Mouse (Mus musculus) forebrain, embryonic 16.5 days (tissue): ENCODE data around the gene Supt3. TPM values are rescaled to one million over a fixed set of nuclear protein-coding genes. Genes with fewer than 3 reads are reported as not detected.

Experiments used
- ATAC-seq: fragments of 200-750 bp; cut with Nextera tagmentation; 2 replicates; pipeline ENCODE4 v1.8.0; 2017; ENCODE audit warnings: mild to moderate bottlenecking, moderate library complexity
- H3K27ac ChIP-seq: fragments of 300-500 bp; sonication (generic); 2 replicates; pipeline ENCODE4 v1.5.1; 2014; ENCODE audit warnings: low read length, control low read depth
- H3K27me3 ChIP-seq: fragments of 300-500 bp; sonication (generic); replicated peaks from 2 replicates; pipeline ENCODE4 v1.6.1; 2014; ENCODE audit warnings: low read length; ENCODE audit not compliant: control insufficient read depth, insufficient read depth
- H3K36me3 ChIP-seq: fragments of 300-500 bp; sonication (generic); 2 replicates; pipeline ENCODE4 v1.6.1; 2014; ENCODE audit not compliant: control insufficient read depth, insufficient read depth
- H3K4me1 ChIP-seq: fragments of 300-500 bp; sonication (generic); replicated peaks from 2 replicates; pipeline ENCODE4 v1.6.1; 2014; ENCODE audit warnings: low read length; ENCODE audit not compliant: control insufficient read depth, insufficient read depth
- H3K4me2 ChIP-seq: fragments of 300-500 bp; sonication (generic); 2 replicates; pipeline ENCODE4 v1.6.1; 2014; ENCODE audit warnings: mild to moderate bottlenecking, low read length, control low read depth
- H3K4me3 ChIP-seq: fragments of 300-500 bp; sonication (generic); replicated peaks from 2 replicates; pipeline ENCODE4 v1.5.1; 2014; ENCODE audit warnings: mild to moderate bottlenecking, low read length, control low read depth
- H3K9ac ChIP-seq: fragments of 300-500 bp; sonication (generic); replicated peaks from 2 replicates; pipeline ENCODE4 v1.6.1; 2014; ENCODE audit warnings: low read depth, low read length, control low read depth
- H3K9me3 ChIP-seq: fragments of 300-500 bp; sonication (generic); 2 replicates; pipeline ENCODE4 v1.6.1; 2016; ENCODE audit warnings: low read length; ENCODE audit not compliant: control insufficient read depth
- WGBS: fragments of 180-500 bp; shearing (Covaris S2); extraction: QIAGEN DNeasy Blood & Tissue Kit; methylation state at CpG from one replicate; pipeline ENCODE4 v1.1.7; 2014; 5-methylcytosine and 5-hydroxymethylcytosine counted together
- polyA plus RNA-seq: library from polyadenylated mRNA; unstranded; fragments of >200 nt; fragmentation: Nextera tagmentation; extraction: Ambion mirVana; gene quantifications from 2 replicates; pipeline ENCODE4 v1.2.1, GENCODE M21; 2015

Gene Supt3
- polyA plus RNA-seq, 1 experiment from 2014 or later, result 20.5 TPM

DNA sequence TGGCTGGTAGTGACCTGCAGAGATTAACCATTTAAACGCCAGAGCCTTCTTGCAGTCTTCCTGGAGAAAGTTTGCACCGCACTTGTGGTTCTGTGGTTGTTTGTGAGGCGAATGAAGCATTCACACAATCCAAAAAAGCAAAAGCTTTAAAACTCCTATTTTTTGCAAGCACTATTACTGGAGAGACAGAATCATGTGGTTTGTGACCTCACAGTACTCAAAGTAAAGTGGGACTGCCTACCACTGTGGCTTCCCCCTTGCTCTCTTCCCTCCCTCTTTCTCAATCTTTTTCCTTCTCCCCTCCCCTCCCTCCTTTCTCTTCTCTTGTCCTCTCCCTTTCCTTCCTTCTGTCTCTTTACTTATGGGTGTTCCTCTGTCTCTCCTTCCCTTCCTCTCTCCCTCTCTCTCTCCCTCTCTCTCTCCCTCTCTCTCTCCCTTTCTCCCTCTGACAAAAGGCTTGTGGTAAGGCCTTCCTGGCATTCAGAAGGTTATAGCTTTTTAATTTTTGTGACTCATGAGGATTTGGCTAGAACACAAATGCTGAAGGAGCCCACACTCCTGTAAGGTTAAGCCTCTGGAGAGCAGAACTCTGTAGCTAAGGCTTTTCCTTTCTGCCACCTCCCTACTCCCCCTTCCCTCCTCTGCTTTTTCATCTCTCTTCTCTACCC, 37.7 kb downstream of the Supt3 start, which contains the start of gene Runx2:
Runx2 (minus strand) TSS at position 290 of the 668 bp plus-strand sequence.
- no peak for ATAC-seq
- Histone ChIP-seq H3K4me1 (no peaks in the 10 kb centered on the region), H3K9me3 (no peaks in the 10 kb centered on the region), H3K4me3 (no peak within 1 kb of the TSS), H3K27ac (no peak within 1 kb of the TSS), H3K9ac (no peak within 1 kb of the TSS), H3K36me3 (no peaks in the 10 kb centered on the region), H3K4me2 (no peak within 1 kb of the TSS), H3K27me3 (no peaks in the 10 kb centered on the region)
- WGBS, result 41% methylated on average over 3 of the region's 3 CpGs

- 86% methylated on average over 2 of the region's 2 CpGs for whole genome bisulfite sequencing
These were observed 41.9 kb downstream of the Supt3 start for GRCm38 (mm10) chr17:44818825-44819224.

DNA sequence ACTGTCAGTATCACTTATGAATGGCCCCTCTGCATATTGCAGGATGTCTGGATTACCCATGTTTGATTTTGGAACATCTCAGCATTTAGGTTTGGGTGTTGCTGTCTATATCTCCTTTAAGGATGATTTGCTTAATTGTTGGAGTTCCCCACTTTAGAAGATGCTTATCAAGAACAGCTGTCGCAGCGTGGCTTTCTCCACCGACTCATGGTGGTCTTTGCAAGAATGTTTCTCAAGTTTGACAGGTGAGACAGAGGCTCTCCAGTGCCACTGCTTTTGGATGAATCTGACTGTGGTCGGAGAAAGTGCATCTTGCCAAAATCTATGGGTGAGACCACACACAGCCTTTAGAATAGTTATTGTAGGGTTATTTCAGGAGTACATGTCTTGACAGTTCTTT, 42.9 kb downstream of the Supt3 start:
- Histone ChIP-seq H3K4me3 (no peak overlapping the region), H3K4me1 (no peaks in the 10 kb centered on the region), H3K36me3 (no peaks in the 10 kb centered on the region), H3K27ac (no peak overlapping the region), H3K9ac (no peak overlapping the region), H3K9me3 (no peaks in the 10 kb centered on the region), H3K27me3 (no peaks in the 10 kb centered on the region), H3K4me2 (no peak overlapping the region)
- ATAC-seq, result no peak
- 53% methylated on average over 4 of the region's 4 CpGs for WGBS

More at GRCm38 (mm10) chr17:44818825-44819224, 41.9 kb downstream of the Supt3 start:
- Histone ChIP-seq H3K4me1 (no peaks in the 10 kb centered on the region), H3K4me2 (no peak overlapping the region), H3K9ac (no peak overlapping the region), H3K9me3 (no peaks in the 10 kb centered on the region), H3K27ac (no peak overlapping the region), H3K4me3 (no peak overlapping the region), H3K27me3 (no peaks in the 10 kb centered on the region), H3K36me3 (no peaks in the 10 kb centered on the region)
- no peak for ATAC-seq

GRCm38 (mm10) chr17:44821940-44822339, 45.0 kb downstream of the Supt3 start:
- Histone ChIP-seq H3K9ac (no peak overlapping the region), H3K9me3 (no peaks in the 10 kb centered on the region), H3K4me2 (no peak overlapping the region), H3K36me3 (no peaks in the 10 kb centered on the region), H3K27ac (no peak overlapping the region), H3K4me3 (no peak overlapping the region), H3K27me3 (no peaks in the 10 kb centered on the region), H3K4me1 (no peaks in the 10 kb centered on the region)
- ATAC-seq, result no peak
- 89% methylated on average over 5 of the region's 5 CpGs for WGBS

- no peaks in the 10 kb centered on the region for H3K4me1 ChIP-seq
- no peak for ATAC-seq
- no peaks in the 10 kb centered on the region for H3K9me3 ChIP-seq
- no peak overlapping the region for H3K9ac ChIP-seq
- 87% methylated on average over 3 of the region's 3 CpGs for WGBS
- no peak overlapping the region for H3K4me2 ChIP-seq
- H3K27ac ChIP-seq, result no peak overlapping the region
- H3K27me3 ChIP-seq, result no peaks in the 10 kb centered on the region
- no peaks in the 10 kb centered on the region for H3K36me3 ChIP-seq
- no peak overlapping the region for H3K4me3 ChIP-seq
These were observed 50.2 kb downstream of the Supt3 start for GRCm38 (mm10) chr17:44827124-44827523.

- Histone ChIP-seq H3K36me3 (no peaks in the 10 kb centered on the region), H3K4me3 (no peak overlapping the region), H3K27ac (no peak overlapping the region), H3K4me2 (no peak overlapping the region), H3K9me3 (no peaks in the 10 kb centered on the region), H3K27me3 (no peaks in the 10 kb centered on the region), H3K4me1 (no peaks in the 10 kb centered on the region), H3K9ac (no peak overlapping the region)
- no peak for ATAC-seq
- 79% methylated on average over 4 of the region's 4 CpGs for WGBS
These were observed 51.0 kb downstream of the Supt3 start for GRCm38 (mm10) chr17:44827964-44828363.

DNA sequence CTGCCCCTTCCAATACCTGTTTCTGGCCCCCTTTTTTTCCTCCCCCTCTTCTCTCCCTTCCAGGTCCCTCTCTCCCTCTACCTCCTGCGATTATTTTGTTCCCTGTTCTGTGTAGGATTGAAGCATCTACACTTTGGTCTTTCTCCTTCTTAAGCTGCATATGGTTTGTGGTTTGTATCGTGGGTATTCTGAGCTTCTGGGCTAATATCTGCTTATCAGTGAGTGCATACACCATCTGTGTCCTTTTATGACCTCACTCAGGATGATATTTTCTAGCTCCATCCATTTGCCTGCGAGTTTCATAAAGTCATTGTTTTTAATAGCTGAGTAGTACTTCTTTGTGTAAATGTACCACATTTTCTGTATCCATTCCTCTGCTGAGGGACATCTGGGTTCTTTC, 52.6 kb downstream of the Supt3 start:
- Histone ChIP-seq H3K9ac (no peak overlapping the region), H3K27me3 (no peaks in the 10 kb centered on the region), H3K4me1 (no peaks in the 10 kb centered on the region), H3K9me3 (no peaks in the 10 kb centered on the region), H3K36me3 (no peaks in the 10 kb centered on the region), H3K27ac (no peak overlapping the region), H3K4me2 (no peak overlapping the region), H3K4me3 (no peak overlapping the region)
- WGBS, result 96% methylated on average over 3 of the region's 3 CpGs
- ATAC-seq, result no peak

- no peak for ATAC-seq
- Histone ChIP-seq H3K4me1 (no peaks in the 10 kb centered on the region), H3K4me3 (no peak overlapping the region), H3K9ac (no peak overlapping the region), H3K36me3 (no peaks in the 10 kb centered on the region), H3K27me3 (no peaks in the 10 kb centered on the region), H3K27ac (no peak overlapping the region), H3K4me2 (no peak overlapping the region), H3K9me3 (no peaks in the 10 kb centered on the region)
- WGBS, result 86% methylated on average over 1 of the region's 1 CpGs
These were observed 54.2 kb downstream of the Supt3 start for GRCm38 (mm10) chr17:44831201-44831600.

DNA sequence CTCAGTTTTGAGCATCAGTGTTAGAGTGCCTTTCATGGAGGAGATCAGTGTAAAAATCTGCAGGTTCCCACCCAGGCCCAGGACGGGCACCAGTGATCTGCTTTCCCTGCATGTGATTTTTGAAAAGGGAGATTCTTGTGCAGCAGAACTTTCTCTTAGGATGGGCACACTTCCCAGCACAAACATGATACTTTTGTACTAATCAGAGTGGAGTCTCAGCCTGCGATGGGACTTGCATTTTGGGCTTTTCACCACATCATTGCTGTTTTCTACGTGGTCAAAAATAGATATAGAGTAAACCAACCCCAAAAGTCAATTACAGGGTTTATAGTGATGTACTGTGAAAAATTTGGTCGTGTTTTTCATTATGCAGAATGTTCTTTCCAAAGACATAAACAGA, 65.2 kb downstream of the Supt3 start:
- H3K27ac ChIP-seq, result no peak overlapping the region; the same call in 1 of the 2 replicates
- no peaks in the 10 kb centered on the region for H3K9me3 ChIP-seq
- no peak overlapping the region for H3K4me3 ChIP-seq
- no peaks in the 10 kb centered on the region for H3K27me3 ChIP-seq
- H3K36me3 ChIP-seq, result no peaks in the 10 kb centered on the region
- H3K4me1 ChIP-seq, result no peaks in the 10 kb centered on the region
- no peak overlapping the region for H3K4me2 ChIP-seq
- no peak overlapping the region for H3K9ac ChIP-seq
- no peak for ATAC-seq
- 66% methylated on average over 4 of the region's 4 CpGs for WGBS

- H3K27ac ChIP-seq, result no peak overlapping the region
- H3K4me2 ChIP-seq, result no peak overlapping the region
- no peaks in the 10 kb centered on the region for H3K4me1 ChIP-seq
- H3K9ac ChIP-seq, result no peak overlapping the region
- H3K9me3 ChIP-seq, result no peaks in the 10 kb centered on the region
- no peak for ATAC-seq
- 92% methylated on average over 6 of the region's 6 CpGs for WGBS
- H3K27me3 ChIP-seq, result no peaks in the 10 kb centered on the region
- no peaks in the 10 kb centered on the region for H3K36me3 ChIP-seq
- H3K4me3 ChIP-seq, result no peak overlapping the region
These were observed 86.2 kb downstream of the Supt3 start for GRCm38 (mm10) chr17:44863165-44863564.
